Mouse (Mus musculus) thymus, adult 2 months (tissue): Measurements from ENCODE around the gene Gpi1.

Experiments used
- CTCF ChIP-seq: fragments of 200-500 bp; IDR thresholded peaks from 2 replicates; pipeline ENCODE4 v1.5.1; 2012; ENCODE audit warnings: mild to moderate bottlenecking, control low read depth, low read length, moderate library complexity, borderline replicate concordance; ENCODE audit not compliant: control insufficient read depth, poor library complexity, insufficient read depth; ENCODE audit errors: extremely low read depth
- POLR2A ChIP-seq: fragments of 200-500 bp; IDR thresholded peaks from 2 replicates; pipeline ENCODE4 v1.6.1; 2012; ENCODE audit warnings: mild to moderate bottlenecking, low read length, control low read depth, moderate library complexity; ENCODE audit not compliant: control insufficient read depth, poor library complexity, insufficient read depth; ENCODE audit errors: extremely low read depth

DNA sequence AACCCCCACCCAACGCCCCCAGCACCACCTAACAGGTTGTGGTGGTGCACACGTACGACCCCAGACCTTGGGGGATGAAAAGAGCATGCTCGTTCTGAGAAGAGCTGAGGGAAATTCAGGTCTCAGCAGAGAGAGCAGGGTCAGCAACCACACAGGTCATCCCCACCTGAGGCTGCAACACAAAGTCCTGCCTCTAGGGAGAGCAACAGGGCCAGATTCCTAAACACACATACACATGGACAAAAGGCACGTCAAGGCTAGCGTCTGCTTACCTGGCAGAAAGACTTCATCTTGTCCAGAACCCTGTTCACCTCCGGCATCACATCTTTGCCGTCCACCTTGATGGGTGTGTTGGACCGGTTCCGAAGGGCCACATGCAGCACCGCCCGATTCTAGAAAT lies 3.3 kb downstream of the Gpi1 start:
- no peak for TF ChIP-seq CTCF
- no peak for TF ChIP-seq POLR2A
